Mouse (Mus musculus) heart, postnatal 10 days (tissue): Measurements from ENCODE around the gene Sfi1. TPM values are rescaled to one million over a fixed set of nuclear protein-coding genes. Genes with fewer than 3 reads are reported as not detected.
A peak's percentile ranks its signal among the peaks of the same experiment; 100 is the strongest.
"Not testable (repeated sequence)": the region's sequence is repeated elsewhere in the genome, so short reads cannot be mapped to it uniquely, and the experiment has no call there.

ENCODE experiments used
- DNase-seq, 2 experiments: peaks; one replicate each; pipeline ENCODE4 v3.0.0; 2021
- intact Hi-C: fragments of 180-260 bp; cut with DNase I; formaldehyde crosslinking; loops from one replicate; pipeline ENCODE4 v1.15.1; 2025
- total RNA-seq, 2 experiments: library from RNA; stranded (reverse); gene quantifications; 2 replicates each; pipeline ENCODE4 v1.2.3; 2021

Gene Sfi1
- total RNA-seq, 2 experiments from 2014 or later: 27.5 to 28.7 TPM

GRCm38 (mm10) chr11:3124932-3125810, 68.1 kb downstream of the Sfi1 start:
- intact Hi-C loops: not testable (repeated sequence)
- peak in 1 of 2 experiments; percentile 32 for DNase-seq

DNA sequence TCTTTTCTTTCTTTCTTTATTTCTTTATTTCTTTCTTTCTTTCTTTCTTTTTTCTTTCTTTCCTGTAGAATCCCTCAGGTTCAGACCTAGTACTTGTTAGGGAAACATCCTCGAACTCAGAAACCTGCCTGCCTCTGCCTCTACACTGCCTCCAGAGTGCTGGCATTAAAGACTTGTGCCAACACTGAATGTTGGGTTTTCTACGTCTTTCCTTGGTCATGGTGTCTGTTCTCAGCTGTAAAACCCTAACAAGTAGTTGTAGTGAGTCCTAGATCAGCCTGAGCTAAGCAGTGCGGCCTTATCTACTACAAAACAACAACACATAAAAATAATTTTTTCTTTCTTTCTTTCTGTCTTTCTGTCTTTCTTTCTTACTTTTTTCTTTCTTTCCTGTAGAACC, 78.9 kb downstream of the Sfi1 start:
- intact Hi-C loops: no loop called here
- DNase-seq: no peak

DNA sequence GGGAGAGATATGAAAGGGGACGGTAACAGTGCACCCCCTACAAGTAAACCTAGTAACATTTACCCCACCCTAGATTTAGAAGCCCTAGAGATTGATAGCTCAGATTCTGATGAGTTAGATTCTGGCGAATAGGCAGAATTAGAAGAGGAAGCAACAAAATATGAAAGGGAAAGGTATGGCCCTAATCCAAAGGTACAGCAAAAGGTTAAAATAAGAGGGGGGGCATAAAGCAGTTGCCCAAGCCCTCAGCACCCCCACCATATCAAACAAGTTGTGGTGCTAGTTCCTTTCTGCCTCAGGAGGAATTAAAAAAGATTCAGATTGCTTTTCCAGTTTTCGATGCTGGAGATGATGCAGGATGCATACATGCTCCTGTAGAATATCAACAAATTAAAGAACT, 87.1 kb downstream of the Sfi1 start:
- intact Hi-C loops: no loop called here
- no peak for DNase-seq

DNA sequence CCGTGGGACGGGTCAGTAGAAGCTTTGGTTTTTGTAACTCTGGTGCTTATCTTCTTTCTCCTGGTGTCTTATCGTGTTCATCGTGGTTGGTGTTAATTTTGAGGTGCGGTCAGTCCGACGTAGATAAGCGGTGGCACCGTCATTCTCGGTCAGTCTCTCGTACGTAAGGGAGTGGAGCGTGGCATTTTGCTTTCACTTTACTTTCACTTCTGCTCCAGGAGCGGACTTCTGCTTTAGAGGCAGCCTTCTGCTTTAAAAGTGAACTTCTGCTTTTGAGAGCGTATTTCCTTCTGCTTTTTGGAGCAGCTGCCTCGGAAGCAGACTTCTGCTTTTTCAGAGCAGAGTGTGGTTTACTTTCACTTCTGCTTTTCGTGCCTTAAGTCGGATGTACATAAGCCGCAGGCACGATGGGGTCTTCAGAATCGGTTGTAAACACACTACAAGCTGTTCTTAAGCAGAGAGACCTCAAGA, 88.0 kb downstream of the Sfi1 start:
- intact Hi-C loops: no loop called here
- DNase-seq: no peak

DNA sequence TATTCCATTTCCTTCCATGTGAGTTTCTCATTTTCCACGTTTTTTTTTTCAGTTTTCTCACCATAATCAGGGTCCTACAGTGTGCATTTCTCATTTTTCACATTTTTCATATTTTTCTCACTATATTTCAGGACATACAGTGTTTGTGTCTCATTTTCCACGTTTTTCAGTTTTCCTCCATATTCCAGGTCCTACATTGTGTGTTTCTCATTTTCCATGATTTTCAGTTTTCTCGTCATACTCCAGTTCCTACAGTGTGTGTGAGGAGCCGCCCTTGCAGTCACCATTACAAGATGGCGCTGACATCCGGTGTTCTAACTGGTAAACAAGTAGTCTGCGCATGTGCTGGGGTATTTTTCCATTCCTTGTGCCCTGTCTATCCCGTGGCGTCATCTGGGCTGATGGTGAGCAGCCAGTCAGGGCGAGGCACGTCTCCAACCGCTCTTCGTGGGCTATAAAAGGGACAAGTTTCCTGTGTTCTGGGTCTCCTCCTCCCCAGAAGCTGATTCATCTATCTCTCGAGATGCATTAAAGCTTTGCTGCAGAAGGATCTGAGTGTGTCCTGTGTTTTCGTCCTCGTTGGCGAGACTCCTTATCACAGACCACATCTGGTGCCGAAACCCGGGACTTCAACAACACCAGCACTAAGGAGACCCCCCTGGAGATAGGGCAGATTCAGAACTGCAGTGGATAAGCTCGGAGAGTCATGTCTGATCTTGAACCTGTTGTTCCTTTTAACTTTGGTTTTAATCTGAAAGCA, 88.6 kb downstream of the Sfi1 start:
- intact Hi-C loops, DNase-seq: not testable (repeated sequence)

DNA sequence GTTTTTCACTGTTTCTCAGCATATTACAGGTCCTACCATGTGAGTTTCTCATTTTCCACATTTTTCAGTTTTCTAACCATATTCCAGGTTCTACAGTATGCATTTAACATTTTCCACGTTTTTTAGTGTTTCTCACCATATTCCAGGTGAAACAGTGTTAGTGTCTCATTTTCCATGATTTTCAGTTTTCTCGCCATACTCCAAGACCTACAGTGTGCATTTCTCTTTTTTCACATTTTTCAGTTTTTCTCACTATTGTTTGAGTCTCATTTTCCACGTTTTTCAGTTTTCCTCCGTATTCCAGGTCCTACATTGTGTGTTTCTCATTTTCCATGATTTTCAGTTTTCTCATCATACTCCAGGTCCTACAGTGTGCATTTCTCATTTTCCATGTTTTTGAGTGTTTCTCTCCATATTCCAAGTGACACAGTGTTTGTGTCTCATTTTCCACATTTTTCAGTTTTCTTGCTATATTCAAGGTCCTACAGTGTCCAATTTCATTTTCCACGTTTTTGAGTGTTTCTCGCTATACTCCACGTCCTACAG, 89.6 kb downstream of the Sfi1 start:
- DNase-seq: no peak
- intact Hi-C loops: no loop called here

DNA sequence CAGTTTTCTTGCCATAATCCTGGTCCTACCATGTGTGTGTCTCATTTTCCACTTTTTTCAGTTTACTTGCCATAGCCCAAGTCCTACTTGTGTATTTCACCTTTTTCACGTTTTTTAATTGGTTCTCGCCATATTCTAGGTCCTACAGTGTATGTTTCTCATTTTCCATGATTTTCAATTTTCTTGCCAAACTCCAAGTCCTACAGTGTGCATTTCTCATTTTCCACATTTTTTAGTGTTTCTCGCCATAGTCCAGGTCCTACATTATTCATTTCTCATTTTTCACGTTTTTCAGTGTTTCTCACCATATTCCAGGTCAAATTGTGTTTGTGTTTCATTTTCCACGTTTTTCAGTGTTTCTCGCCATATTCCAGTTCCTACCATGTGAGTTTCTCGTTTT, 90.6 kb downstream of the Sfi1 start:
- intact Hi-C loops, DNase-seq: not testable (repeated sequence)

DNA sequence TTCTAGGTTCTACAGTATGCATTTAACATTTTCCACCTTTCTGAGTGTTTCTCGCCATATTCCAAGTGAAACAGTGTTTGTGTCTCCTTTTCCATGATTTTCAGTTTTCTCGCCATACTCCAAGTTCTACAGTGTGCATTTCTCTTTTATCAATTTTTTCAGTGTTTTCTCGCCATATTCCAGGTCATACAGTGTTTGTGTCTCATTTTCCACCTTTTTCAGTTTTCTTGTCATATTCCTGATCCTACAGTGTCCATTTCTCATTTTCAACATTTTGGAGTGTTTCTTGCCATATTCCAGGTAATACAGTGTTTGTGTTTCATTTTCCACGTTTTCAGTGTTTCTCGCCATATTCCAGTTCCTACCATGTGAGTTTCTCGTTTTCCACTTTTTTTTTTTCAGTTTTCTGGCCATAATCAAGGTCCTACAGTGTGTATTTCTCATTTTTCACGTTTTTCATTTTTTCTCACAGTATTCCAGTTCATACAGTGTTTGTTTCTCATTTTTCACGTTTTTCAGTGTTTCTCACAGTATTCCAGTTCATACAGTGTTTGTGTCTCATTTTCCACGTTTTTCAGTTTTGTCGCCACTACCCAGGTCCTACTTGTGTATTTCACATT, 91.3 kb downstream of the Sfi1 start:
- intact Hi-C loops: no loop called here
- DNase-seq: no peak

GRCm38 (mm10) chr11:3101072-3101874, 92.0 kb downstream of the Sfi1 start:
- no peak for DNase-seq
- intact Hi-C loops: no loop called here

- DNase-seq, intact Hi-C loops: not testable (repeated sequence)
These were observed 93.1 kb downstream of the Sfi1 start for GRCm38 (mm10) chr11:3100066-3100645.

Other genes starting within 250 kb of the Sfi1 start
- 10 to 100 TPM; 53.7 to 60.1 TPM for gene Eif4enif1, start 8.9 kb upstream of the Sfi1 start, total RNA-seq
- 10 to 100 TPM; 72.2 to 78.9 TPM for gene Drg1, start 73.0 kb upstream of the Sfi1 start, total RNA-seq
- 10 to 100 TPM; 34.9 to 38.5 TPM for gene Patz1, start 95.4 kb upstream of the Sfi1 start, total RNA-seq
- gene Pik3ip1, start 136.9 kb upstream of the Sfi1 start, total RNA-seq: 10 to 100 TPM; 25.2 to 31.0 TPM
- gene Limk2, start 215.7 kb upstream of the Sfi1 start, total RNA-seq: 10 to 100 TPM; 25.2 to 27.7 TPM